Mouse (Mus musculus): ENCODE data around the gene Olfr1191-ps1. TPM values are rescaled to one million over a fixed set of nuclear protein-coding genes. Genes with fewer than 3 reads are reported as not detected.

Olfr1191-ps1 gene
- polyA plus RNA-seq (2017; shearing (Covaris generic)): under 1 TPM in 1 of 2 experiments, not detected in 1; 0.34 TPM

GRCm38 (mm10) chr2:88640242-88640641, at the start of gene Olfr1191-ps1:
Olfr1191-ps1 (plus strand) TSS chr2:88640542.

GRCm38 (mm10) chr2:88648209-88648608, 7.9 kb downstream of the Olfr1191-ps1 start, which contains the start of gene Olfr1192-ps1:
Olfr1192-ps1 (plus strand) TSS chr2:88648509.

GRCm38 (mm10) chr2:88675328-88675727, 35.0 kb downstream of the Olfr1191-ps1 start, which contains the start of gene Olfr1193:
Olfr1193 (plus strand) TSS chr2:88675628.

GRCm38 (mm10) chr2:88689087-88689486, 48.7 kb downstream of the Olfr1191-ps1 start, which contains the start of gene Olfr1195:
Olfr1195 (minus strand) TSS chr2:88689187.

Other genes with a start within 250 kb of the Olfr1191-ps1 start
- gene Olfr1179, start 234.1 kb upstream of the Olfr1191-ps1 start, polyA plus RNA-seq (2017; shearing (Covaris generic)): not detected
- not detected for gene Olfr1180, start 221.4 kb upstream of the Olfr1191-ps1 start, polyA plus RNA-seq (2017; shearing (Covaris generic))
- under 1 TPM in 1 of 2 experiments, not detected in 1; 0.16 TPM for gene Olfr1181, start 214.4 kb upstream of the Olfr1191-ps1 start, polyA plus RNA-seq (2017; shearing (Covaris generic))
- under 1 TPM in 1 of 2 experiments, not detected in 1; 0.08 TPM for gene Gm13757, start 191.4 kb upstream of the Olfr1191-ps1 start, polyA plus RNA-seq (2017; shearing (Covaris generic))
- gene Olfr1183, start 185.7 kb upstream of the Olfr1191-ps1 start, polyA plus RNA-seq (2017; shearing (Covaris generic)): under 1 TPM in 1 of 2 experiments, not detected in 1; 0.35 TPM
- gene Olfr1184, start 156.9 kb upstream of the Olfr1191-ps1 start, polyA plus RNA-seq (2017; shearing (Covaris generic)): under 1 TPM in 1 of 2 experiments, not detected in 1; 0.64 TPM
- under 1 TPM in 1 of 2 experiments, not detected in 1; 0.13 TPM for gene Olfr1185-ps1, start 147.2 kb upstream of the Olfr1191-ps1 start, polyA plus RNA-seq (2017; shearing (Covaris generic))
- gene Olfr1186, start 122.0 kb upstream of the Olfr1191-ps1 start, polyA plus RNA-seq (2017; shearing (Covaris generic)): under 1 TPM in 1 of 2 experiments, not detected in 1; 0.12 TPM
- under 1 TPM in 1 of 2 experiments, not detected in 1; 0.17 TPM for gene Olfr1188, start 83.6 kb upstream of the Olfr1191-ps1 start, polyA plus RNA-seq (2017; shearing (Covaris generic))
- not detected for gene Olfr1189, start 54.1 kb upstream of the Olfr1191-ps1 start, polyA plus RNA-seq (2017; shearing (Covaris generic))
- gene Olfr1192-ps1, start 8.0 kb downstream of the Olfr1191-ps1 start, polyA plus RNA-seq (2017; shearing (Covaris generic)): under 1 TPM in 1 of 2 experiments, not detected in 1; 0.21 TPM
- gene Olfr1193, start 35.1 kb downstream of the Olfr1191-ps1 start, polyA plus RNA-seq (2017; shearing (Covaris generic)): under 1 TPM; 0.16 to 0.23 TPM
- gene Olfr1195, start 48.6 kb downstream of the Olfr1191-ps1 start, polyA plus RNA-seq (2017; shearing (Covaris generic)): under 1 TPM; 0.28 to 0.33 TPM
- gene Olfr1196, start 64.1 kb downstream of the Olfr1191-ps1 start, polyA plus RNA-seq (2017; shearing (Covaris generic)): not detected
- gene Olfr1197, start 91.8 kb downstream of the Olfr1191-ps1 start, polyA plus RNA-seq (2017; shearing (Covaris generic)): 1 to 10 TPM in 1 of 2 experiments, not detected in 1; 1.5 TPM
- under 1 TPM in 1 of 2 experiments, not detected in 1; 0.12 TPM for gene Olfr1198, start 110.8 kb downstream of the Olfr1191-ps1 start, polyA plus RNA-seq (2017; shearing (Covaris generic))
- not detected for gene Olfr1199, start 119.9 kb downstream of the Olfr1191-ps1 start, polyA plus RNA-seq (2017; shearing (Covaris generic))
- not detected for gene Olfr1200, start 129.9 kb downstream of the Olfr1191-ps1 start, polyA plus RNA-seq (2017; shearing (Covaris generic))
- gene Olfr1201, start 152.5 kb downstream of the Olfr1191-ps1 start, polyA plus RNA-seq (2017; shearing (Covaris generic)): not detected
- under 1 TPM in 1 of 2 experiments, not detected in 1; 0.04 TPM for gene Olfr1202, start 174.0 kb downstream of the Olfr1191-ps1 start, polyA plus RNA-seq (2017; shearing (Covaris generic))
- gene Olfr1205, start 189.2 kb downstream of the Olfr1191-ps1 start, polyA plus RNA-seq (2017; shearing (Covaris generic)): 1 to 10 TPM in 1 of 2 experiments, under 1 TPM in 1; 0.17 to 1.2 TPM
- gene Olfr1204, start 208.8 kb downstream of the Olfr1191-ps1 start, polyA plus RNA-seq (2017; shearing (Covaris generic)): under 1 TPM in 1 of 2 experiments, not detected in 1; 0.06 TPM
- under 1 TPM in 1 of 2 experiments, not detected in 1; 0.61 TPM for gene Olfr1206, start 222.7 kb downstream of the Olfr1191-ps1 start, polyA plus RNA-seq (2017; shearing (Covaris generic))

Data from inflammation-experienced regulatory T-cells (primary cell).